Mouse (Mus musculus) hindbrain, embryonic 16.5 days (tissue): ENCODE data around the gene Eftud2. TPM values are rescaled to one million over a fixed set of nuclear protein-coding genes. Genes with fewer than 3 reads are reported as not detected.

ENCODE experiments used
- ATAC-seq: fragments of 200-750 bp; cut with Nextera tagmentation; 2 replicates; pipeline ENCODE4 v1.8.0; 2017; ENCODE audit warnings: moderate TSS enrichment, moderate library complexity
- H3K27ac ChIP-seq: fragments of 300-500 bp; sonication (generic); 2 replicates; pipeline ENCODE4 v1.5.1; 2014; ENCODE audit warnings: low read depth, mild to moderate bottlenecking, control low read depth, low read length, moderate library complexity
- H3K27me3 ChIP-seq: fragments of 300-500 bp; sonication (generic); replicated peaks from 2 replicates; pipeline ENCODE4 v1.6.1; 2014; ENCODE audit warnings: low read length; ENCODE audit not compliant: control insufficient read depth, insufficient read depth
- H3K36me3 ChIP-seq: fragments of 300-500 bp; sonication (generic); 2 replicates; pipeline ENCODE4 v1.6.1; 2014; ENCODE audit warnings: mild to moderate bottlenecking, low read length, moderate library complexity, mixed read lengths; ENCODE audit not compliant: control insufficient read depth, insufficient read depth
- H3K4me1 ChIP-seq: fragments of 300-500 bp; sonication (generic); 2 replicates; pipeline ENCODE4 v1.6.1; 2014; ENCODE audit warnings: low read depth, low read length; ENCODE audit not compliant: control insufficient read depth, insufficient read depth
- H3K4me2 ChIP-seq: fragments of 300-500 bp; sonication (generic); 2 replicates; pipeline ENCODE4 v1.6.1; 2014; ENCODE audit warnings: mild to moderate bottlenecking, low read length, control low read depth, moderate library complexity
- H3K4me3 ChIP-seq: fragments of 300-500 bp; sonication (generic); 2 replicates; pipeline ENCODE4 v1.5.1; 2014; ENCODE audit warnings: mild to moderate bottlenecking, low read length, control low read depth, moderate library complexity
- H3K9ac ChIP-seq: fragments of 300-500 bp; sonication (generic); 2 replicates; pipeline ENCODE4 v1.6.1; 2014; ENCODE audit warnings: low read depth, mild to moderate bottlenecking, control low read depth, low read length, moderate library complexity
- H3K9me3 ChIP-seq: fragments of 300-500 bp; sonication (generic); 2 replicates; pipeline ENCODE4 v1.6.1; 2014; ENCODE audit warnings: mild to moderate bottlenecking, low read length, moderate library complexity; ENCODE audit not compliant: control insufficient read depth
- WGBS: fragments of 180-500 bp; shearing (Covaris S2); extraction: QIAGEN DNeasy Blood & Tissue Kit; methylation state at CpG from one replicate; pipeline ENCODE4 v1.1.7; 2014; 5-methylcytosine and 5-hydroxymethylcytosine counted together
- polyA plus RNA-seq: library from polyadenylated mRNA; unstranded; fragments of >200 nt; fragmentation: Nextera tagmentation; extraction: Ambion mirVana; gene quantifications from 2 replicates; pipeline ENCODE4 v1.2.1, GENCODE M21; 2015

The Eftud2 gene
- polyA plus RNA-seq, 1 experiment from 2014 or later = 127 TPM

DNA sequence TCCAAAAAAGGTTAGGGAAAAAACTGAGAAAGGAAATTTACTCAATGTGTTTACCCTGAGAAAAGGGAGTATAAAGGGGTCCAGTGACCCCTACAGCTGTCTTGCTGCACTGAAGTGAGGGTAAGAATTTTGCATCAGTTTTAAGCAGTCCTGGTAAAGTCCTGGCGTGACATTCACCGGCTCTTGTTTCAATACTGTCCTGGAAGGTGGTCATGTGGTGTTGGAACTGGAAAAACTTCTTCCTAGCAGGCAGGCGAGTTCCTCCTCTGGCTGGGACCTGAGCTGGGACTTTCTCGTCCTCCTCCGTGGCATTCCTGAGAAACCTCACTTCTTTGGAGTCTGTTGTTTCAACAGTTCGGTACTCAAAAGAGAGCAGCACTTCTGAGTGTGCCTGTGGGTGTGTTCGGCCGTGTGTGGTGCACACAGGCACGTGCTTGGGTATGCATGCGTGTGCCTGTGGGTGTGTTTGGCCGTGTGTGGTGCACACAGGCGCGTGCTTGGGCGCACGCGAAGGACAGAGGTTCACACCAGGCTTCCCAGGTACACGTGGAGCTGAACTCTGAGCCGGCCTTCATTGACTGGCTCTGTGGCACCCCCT, 48.0 kb downstream of the Eftud2 start:
- no peaks in the 10 kb centered on the region for H3K9me3 ChIP-seq
- 73% methylated on average over 18 of the region's 18 CpGs for WGBS
- H3K4me1 ChIP-seq = no peaks in the 10 kb centered on the region
- no peak overlapping the region for H3K4me2 ChIP-seq
- no peaks in the 10 kb centered on the region for H3K27me3 ChIP-seq
- no peak overlapping the region for H3K9ac ChIP-seq
- peak overlapping the region; percentile 21; the same call in 1 of the 2 replicates for H3K27ac ChIP-seq
- H3K36me3 ChIP-seq = peaks cover 11% of the 10 kb centered on the region
- no peak for ATAC-seq
- H3K4me3 ChIP-seq = no peak overlapping the region

DNA sequence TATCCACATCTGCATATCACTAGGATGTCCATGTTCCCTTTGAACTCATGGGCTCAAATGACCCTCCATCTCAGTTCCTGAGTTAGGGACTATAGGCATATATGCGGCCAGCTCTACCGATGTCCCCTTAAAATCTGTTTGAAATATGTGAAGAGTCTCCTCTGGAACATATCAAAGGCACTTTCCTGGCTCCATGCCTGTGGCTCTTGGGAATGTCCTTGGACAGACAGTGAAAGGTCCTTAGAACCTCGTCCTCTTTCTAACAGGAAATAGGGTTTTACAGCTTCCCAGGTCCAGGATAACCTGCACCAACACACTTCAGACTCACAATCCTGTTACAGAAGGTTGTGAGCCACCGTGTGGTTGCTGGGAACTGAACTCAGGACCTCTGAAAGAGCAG, 50.5 kb downstream of the Eftud2 start:
- Histone ChIP-seq H3K4me2 (no peak overlapping the region), H3K36me3 (no peaks in the 10 kb centered on the region), H3K27me3 (no peaks in the 10 kb centered on the region), H3K27ac (no peak overlapping the region), H3K4me3 (no peak overlapping the region), H3K9me3 (no peaks in the 10 kb centered on the region), H3K9ac (no peak overlapping the region), H3K4me1 (no peaks in the 10 kb centered on the region)
- no peak for ATAC-seq
- WGBS = 87% methylated on average over 4 of the region's 4 CpGs

DNA sequence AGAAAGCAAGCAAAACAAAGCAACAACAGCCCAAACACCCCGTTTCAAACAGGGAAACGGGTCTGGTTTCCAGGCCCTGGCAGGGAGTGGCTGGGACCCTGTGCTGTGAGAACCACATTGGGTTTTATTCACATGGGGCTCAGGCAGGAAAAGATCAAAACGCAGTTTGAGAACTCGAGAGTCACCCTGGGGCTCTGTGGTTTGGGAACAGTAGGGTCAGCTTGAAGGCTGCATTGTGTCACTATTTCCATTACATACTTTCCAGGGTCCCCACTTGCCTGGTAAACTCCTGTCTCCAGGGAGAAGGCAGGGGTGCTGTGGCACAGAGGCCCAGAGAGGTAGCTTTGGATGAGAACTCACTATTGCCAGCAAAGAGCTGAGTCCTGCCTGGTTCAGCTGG, 53.7 kb downstream of the Eftud2 start:
- no peak for ATAC-seq
- no peaks in the 10 kb centered on the region for H3K9me3 ChIP-seq

DNA sequence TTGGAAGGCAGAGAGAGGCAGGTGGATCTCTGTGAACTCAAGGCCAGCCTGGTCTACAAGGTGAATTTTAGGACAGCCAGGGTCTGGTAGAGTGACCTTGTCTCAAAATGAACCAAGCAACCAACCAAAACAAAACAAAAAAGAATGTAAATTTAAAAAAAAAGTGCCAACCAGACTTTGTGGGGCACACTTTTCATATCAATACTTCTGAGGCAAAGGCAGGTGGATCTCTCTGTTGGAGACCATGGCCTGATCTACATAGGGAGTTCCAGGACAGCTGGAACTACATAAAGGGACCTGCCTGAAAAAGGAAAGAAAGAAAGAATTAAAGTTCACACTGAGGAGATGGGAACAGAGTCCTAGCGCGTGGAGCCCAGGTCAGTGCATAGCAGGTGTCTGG, 54.3 kb downstream of the Eftud2 start:
- H3K36me3 ChIP-seq = no peaks in the 10 kb centered on the region
- H3K9me3 ChIP-seq = no peaks in the 10 kb centered on the region
- 72% methylated on average over 2 of the region's 2 CpGs for WGBS
- H3K27ac ChIP-seq = no peak overlapping the region
- H3K27me3 ChIP-seq = no peaks in the 10 kb centered on the region
- no peaks in the 10 kb centered on the region for H3K4me1 ChIP-seq
- H3K4me3 ChIP-seq = no peak overlapping the region
- no peak overlapping the region for H3K9ac ChIP-seq
- no peak overlapping the region for H3K4me2 ChIP-seq
- no peak for ATAC-seq

More for the DNA sequence above, 53.7 kb downstream of the Eftud2 start:
- H3K4me1 ChIP-seq = no peaks in the 10 kb centered on the region
- WGBS = 55% methylated on average over 4 of the region's 4 CpGs
- no peak overlapping the region for H3K4me2 ChIP-seq
- no peak overlapping the region for H3K9ac ChIP-seq
- H3K4me3 ChIP-seq = no peak overlapping the region
- H3K27ac ChIP-seq = no peak overlapping the region
- H3K27me3 ChIP-seq = no peaks in the 10 kb centered on the region
- no peaks in the 10 kb centered on the region for H3K36me3 ChIP-seq

DNA sequence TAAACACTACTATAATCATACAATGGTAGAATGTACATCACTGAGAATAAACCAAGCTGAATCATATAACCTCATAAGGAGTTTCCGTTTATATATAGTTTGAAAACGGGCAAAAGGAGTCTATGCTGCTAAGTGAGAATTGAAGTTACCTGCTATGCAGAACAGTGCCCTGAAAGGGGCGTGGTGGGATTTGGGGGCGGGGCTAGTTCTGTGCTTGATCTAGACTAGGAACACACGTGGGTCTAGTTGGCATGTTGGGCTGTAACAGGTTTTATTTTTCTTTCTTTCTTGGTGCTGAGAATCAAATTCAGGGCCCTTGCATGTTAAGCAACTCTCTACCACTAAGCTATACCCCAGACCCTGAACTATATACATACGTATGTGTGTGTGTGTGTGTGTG, 59.6 kb downstream of the Eftud2 start:
- Histone ChIP-seq H3K4me1 (peaks cover 13% of the 10 kb centered on the region), H3K4me3 (no peak overlapping the region), H3K36me3 (no peaks in the 10 kb centered on the region), H3K27ac (no peak overlapping the region), H3K9ac (no peak overlapping the region), H3K27me3 (peaks cover 2% of the 10 kb centered on the region; the same call in 1 of the 2 replicates), H3K4me2 (no peak overlapping the region), H3K9me3 (no peaks in the 10 kb centered on the region)
- WGBS = 58% methylated on average over 6 of the region's 6 CpGs
- ATAC-seq = no peak

DNA sequence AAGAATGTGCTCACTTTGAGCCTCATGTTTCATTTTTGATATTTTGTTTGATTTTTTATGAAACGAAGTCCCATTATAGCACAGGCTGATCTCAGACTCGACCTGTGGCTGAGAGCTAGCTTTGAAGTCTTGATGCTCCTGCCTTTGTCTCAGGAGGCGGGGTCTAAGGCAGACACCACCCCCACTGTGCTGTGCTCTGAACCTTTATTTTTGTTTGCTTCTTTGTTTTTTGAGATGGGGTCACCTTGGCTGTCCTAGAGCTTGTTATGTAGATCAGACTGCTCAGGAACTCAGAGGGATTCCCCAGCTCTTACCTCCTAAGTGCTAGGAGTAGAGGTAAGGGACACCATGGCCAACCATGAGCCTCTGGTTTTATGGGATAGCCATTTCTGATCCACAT, 60.4 kb downstream of the Eftud2 start:
- no peak overlapping the region for H3K27ac ChIP-seq
- no peaks in the 10 kb centered on the region for H3K9me3 ChIP-seq
- peaks cover 2% of the 10 kb centered on the region; the same call in 1 of the 2 replicates for H3K27me3 ChIP-seq
- ATAC-seq = no peak
- H3K36me3 ChIP-seq = no peaks in the 10 kb centered on the region
- no peak overlapping the region for H3K9ac ChIP-seq
- no peak overlapping the region for H3K4me3 ChIP-seq
- no peak overlapping the region for H3K4me2 ChIP-seq
- peaks cover 13% of the 10 kb centered on the region for H3K4me1 ChIP-seq
- WGBS = 7% methylated on average over 3 of the region's 3 CpGs

DNA sequence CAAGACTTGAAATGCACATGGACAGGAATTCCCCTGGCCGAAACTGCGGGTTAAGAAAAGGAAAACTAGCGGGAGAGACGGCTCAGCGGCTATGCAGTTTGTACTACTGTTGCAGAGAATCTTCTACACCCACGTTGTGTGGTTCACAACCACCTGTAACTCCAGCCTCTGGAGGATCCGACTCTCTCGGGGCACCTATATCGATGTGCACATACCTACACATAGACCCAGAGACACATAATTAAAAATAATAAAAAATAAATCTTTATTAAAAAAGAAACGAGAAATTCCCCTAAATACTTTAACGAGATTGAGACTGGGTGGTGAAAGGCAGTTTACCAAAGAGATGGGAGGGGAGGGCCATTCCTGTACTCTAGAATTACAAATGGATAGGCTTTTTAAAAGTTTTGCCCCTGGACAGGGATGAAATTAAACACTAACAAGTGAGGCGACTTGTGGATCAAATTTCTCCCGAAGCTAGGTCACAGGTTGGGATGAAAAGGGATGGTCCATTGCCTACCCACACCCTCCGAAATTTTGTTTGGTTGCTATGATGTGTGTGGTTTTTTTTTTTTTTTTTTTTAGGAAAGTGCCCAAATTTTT, 60.9 kb downstream of the Eftud2 start:
- Histone ChIP-seq H3K27ac (peak overlapping the region; percentile 85), H3K9ac (peak overlapping the region; percentile 81), H3K9me3 (no peaks in the 10 kb centered on the region), H3K36me3 (no peaks in the 10 kb centered on the region), H3K4me1 (peaks cover 13% of the 10 kb centered on the region), H3K4me3 (peak overlapping the region; percentile 66), H3K4me2 (peak overlapping the region; percentile 83), H3K27me3 (peaks cover 2% of the 10 kb centered on the region; the same call in 1 of the 2 replicates)
- peak; percentile 32 for ATAC-seq
- 6% methylated on average over 14 of the region's 14 CpGs for WGBS

DNA sequence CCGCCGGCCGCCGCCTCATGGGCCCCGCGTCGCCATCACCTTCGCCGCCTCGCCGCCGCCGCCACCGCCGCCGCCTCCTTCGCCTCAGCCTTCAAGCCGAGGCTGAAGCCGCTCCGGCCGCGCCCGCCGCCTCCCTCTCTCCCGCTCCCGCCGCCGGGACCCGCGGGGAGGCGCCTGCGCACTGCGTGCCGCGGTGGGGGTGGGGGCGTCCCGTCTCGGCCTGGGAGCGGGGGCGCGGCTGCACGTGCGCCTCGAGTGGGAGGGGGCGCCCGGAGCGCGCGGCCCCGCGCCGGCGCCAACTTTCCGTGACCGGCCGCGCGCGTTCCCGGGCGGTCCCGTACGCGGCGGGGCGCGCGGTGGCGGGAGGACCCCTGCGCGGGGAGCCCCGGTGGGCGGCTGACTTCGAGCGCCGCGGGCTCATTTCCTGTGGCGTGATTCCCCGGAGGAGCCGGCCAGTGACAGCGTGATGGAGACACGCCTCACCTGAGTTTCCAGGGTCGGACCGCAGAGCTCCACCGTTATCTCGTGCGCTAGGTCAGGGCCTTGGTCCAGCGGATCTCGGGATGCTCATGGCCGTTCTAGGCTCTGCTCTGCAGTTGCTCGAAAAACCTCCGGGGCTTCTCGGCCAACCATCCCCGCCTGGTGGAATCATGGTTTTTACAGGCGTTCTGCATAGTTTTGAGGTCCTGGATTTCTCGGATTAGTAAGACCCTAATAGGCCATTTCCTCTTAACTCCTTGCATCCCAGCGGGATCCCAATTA, 61.6 kb downstream of the Eftud2 start, which contains the start of gene Gjc1:
Gjc1 (minus strand) TSS at position 680 of the 762 bp plus-strand sequence.
- Histone ChIP-seq H3K27me3 (peaks cover 2% of the 10 kb centered on the region; the same call in 1 of the 2 replicates), H3K9ac (peak within 1 kb of the TSS; percentile 81), H3K36me3 (no peaks in the 10 kb centered on the region), H3K4me2 (peak within 1 kb of the TSS; percentile 83), H3K9me3 (no peaks in the 10 kb centered on the region), H3K4me1 (peaks cover 13% of the 10 kb centered on the region), H3K4me3 (peak within 1 kb of the TSS; percentile 66), H3K27ac (peak within 1 kb of the TSS; percentile 85)
- WGBS = under 1% methylated on average over 50 of the region's 97 CpGs
- peak; percentile 88 for ATAC-seq
